Mouse (Mus musculus) lung, adult 18-20 months (tissue): ENCODE results near the gene Tnks2.
A peak's percentile ranks its signal among the peaks of the same experiment; 100 is the strongest.

Experiments
- DNase-seq, 2 experiments: peaks; one replicate each; pipeline ENCODE4 v3.0.0; 2022; ENCODE audit warnings: mixed read lengths in 2 of 2

Gene Tnks2

GRCm38 (mm10) chr19:36897778-36898177 is 63.7 kb downstream of the Tnks2 start:
- peak in 1 of 2 experiments; percentile 40 for DNase-seq

GRCm38 (mm10) chr19:36903377-36903776 is 69.3 kb downstream of the Tnks2 start:
- no peak for DNase-seq

GRCm38 (mm10) chr19:36904211-36905007 is 70.4 kb downstream of the Tnks2 start:
- DNase-seq = no peak

- DNase-seq = no peak
These were observed 75.1 kb downstream of the Tnks2 start for GRCm38 (mm10) chr19:36909150-36909549.

- peak; percentile 44 to 68 for DNase-seq
These were observed 75.8 kb downstream of the Tnks2 start for GRCm38 (mm10) chr19:36909676-36910292.

- no peak for DNase-seq
These were observed 76.5 kb downstream of the Tnks2 start for GRCm38 (mm10) chr19:36910424-36911045.

- DNase-seq = no peak
These were observed 79.0 kb downstream of the Tnks2 start for GRCm38 (mm10) chr19:36913064-36913463.

- no peak for DNase-seq
These were observed 82.2 kb downstream of the Tnks2 start for GRCm38 (mm10) chr19:36916206-36916605.

- DNase-seq = no peak
These were observed 82.9 kb downstream of the Tnks2 start for GRCm38 (mm10) chr19:36916876-36917389.

- DNase-seq = peak; percentile 84 to 85
These were observed 84.6 kb downstream of the Tnks2 start for GRCm38 (mm10) chr19:36918441-36919301.

GRCm38 (mm10) chr19:36919466-36919865 is 85.4 kb downstream of the Tnks2 start, which contains the start of gene Fgfbp3:
Gene Fgfbp3, minus strand, starts transcription at chr19:36919615.
- DNase-seq = no peak

GRCm38 (mm10) chr19:36922015-36922414 is 88.0 kb downstream of the Tnks2 start:
- no peak for DNase-seq

GRCm38 (mm10) chr19:36922936-36923335 is 88.9 kb downstream of the Tnks2 start:
- peak; percentile 50 to 63 for DNase-seq

GRCm38 (mm10) chr19:36925671-36926552 is 91.9 kb downstream of the Tnks2 start, which contains the start of gene Btaf1:
Gene Btaf1, plus strand, starts transcription at chr19:36926079.
- peak; percentile 86 to 90 for DNase-seq

- DNase-seq = no peak
These were observed 92.7 kb downstream of the Tnks2 start for GRCm38 (mm10) chr19:36926553-36927236.

- no peak for DNase-seq
These were observed 93.8 kb downstream of the Tnks2 start for GRCm38 (mm10) chr19:36927800-36928361.

GRCm38 (mm10) chr19:36929816-36930215 is 95.8 kb downstream of the Tnks2 start:
- DNase-seq = no peak

- no peak for DNase-seq
These were observed 98.1 kb downstream of the Tnks2 start for GRCm38 (mm10) chr19:36932097-36932496.

GRCm38 (mm10) chr19:36932613-36933012 is 98.6 kb downstream of the Tnks2 start:
- DNase-seq = no peak

- DNase-seq = no peak
These were observed 102.3 kb downstream of the Tnks2 start for GRCm38 (mm10) chr19:36936285-36936684.
